Mouse (Mus musculus) 416B (cell line): ENCODE measurements around the gene B130006D01Rik.
"Not testable (repeated sequence)": the region's sequence is repeated elsewhere in the genome, so short reads cannot be mapped to it uniquely, and the experiment has no call there.

Source experiments
- DNase-seq: peaks from one replicate; pipeline ENCODE4 v3.0.0; 2011; ENCODE audit warnings: low read depth

B130006D01Rik gene

DNA sequence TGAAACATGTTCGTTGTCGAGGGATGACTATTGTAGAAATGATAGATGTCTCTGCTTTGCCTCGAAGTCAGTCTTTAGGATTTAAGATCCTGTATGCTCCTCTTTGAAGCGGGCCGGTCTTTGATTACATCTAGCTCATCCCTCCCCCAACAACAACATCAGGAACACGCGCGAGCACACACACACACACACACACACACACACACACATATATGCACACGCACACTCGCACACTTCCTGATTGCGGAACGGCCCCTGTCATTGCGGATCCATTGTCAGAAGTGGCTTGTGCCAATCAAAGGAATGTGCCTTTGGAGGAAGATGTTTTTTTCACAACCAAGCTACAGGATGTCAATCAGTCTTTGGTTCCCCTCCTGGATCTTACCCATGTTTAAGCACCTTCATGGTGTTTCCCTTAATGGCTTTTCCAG is 9.6 kb upstream of the B130006D01Rik start:
- peak; percentile 78 for DNase-seq

DNA sequence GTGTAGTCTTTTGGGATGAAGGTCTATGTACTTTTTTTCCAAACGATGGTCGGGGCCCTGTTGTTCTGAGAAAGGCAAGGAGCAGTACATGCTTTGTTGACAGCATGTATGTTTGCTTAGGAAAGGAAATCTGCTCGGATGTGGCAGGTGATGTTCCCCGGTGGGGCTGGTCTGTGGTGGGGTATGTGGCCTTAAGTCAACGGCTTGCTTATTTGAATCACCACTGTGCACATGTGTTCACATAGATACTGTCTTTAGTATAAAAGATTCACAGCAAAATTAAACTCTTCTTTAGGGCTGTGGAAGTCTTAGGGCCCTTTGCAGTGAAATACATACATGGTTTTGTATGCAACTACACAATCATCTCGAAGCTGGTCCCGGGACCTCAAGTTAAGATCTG is 9.0 kb upstream of the B130006D01Rik start:
- DNase-seq = peak; percentile 74

DNA sequence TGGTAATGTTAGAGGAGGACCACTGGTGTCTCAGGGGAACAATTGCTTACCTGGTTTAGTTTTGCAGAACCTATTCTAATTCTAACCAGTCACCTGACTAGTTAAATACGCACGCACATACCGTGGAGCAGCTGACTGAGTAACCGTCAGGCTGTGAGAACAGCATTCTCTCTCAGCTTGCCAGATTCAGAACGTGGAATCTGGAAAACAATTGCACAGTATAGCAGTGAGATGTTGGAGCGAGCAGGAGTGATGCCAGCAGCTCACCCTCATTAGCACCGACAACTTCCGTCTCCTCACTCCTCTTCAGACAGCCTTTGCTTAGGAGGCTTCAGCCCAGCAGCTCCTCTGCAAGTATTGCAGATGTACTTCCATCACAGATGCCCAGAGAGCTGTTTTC is 7.3 kb upstream of the B130006D01Rik start:
- no peak for DNase-seq

DNA sequence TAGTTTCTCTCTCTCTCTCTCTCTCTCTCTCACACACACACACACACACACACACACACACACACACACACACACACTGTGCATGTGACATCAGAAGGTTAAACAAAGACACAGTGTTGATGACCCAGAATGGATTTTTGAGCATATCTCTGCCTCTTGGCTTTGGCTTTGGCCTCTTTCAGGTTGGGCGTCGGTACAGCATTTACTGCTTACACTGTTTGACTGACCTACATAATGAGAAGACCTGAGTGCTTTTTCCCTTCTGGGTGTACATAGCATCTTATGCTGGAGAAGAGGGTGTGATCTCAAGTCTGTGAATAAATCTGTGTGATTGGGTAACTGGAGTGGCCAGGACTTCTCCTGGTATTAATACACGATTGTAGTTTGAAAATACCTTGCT is 4.0 kb upstream of the B130006D01Rik start:
- DNase-seq = no peak

DNA sequence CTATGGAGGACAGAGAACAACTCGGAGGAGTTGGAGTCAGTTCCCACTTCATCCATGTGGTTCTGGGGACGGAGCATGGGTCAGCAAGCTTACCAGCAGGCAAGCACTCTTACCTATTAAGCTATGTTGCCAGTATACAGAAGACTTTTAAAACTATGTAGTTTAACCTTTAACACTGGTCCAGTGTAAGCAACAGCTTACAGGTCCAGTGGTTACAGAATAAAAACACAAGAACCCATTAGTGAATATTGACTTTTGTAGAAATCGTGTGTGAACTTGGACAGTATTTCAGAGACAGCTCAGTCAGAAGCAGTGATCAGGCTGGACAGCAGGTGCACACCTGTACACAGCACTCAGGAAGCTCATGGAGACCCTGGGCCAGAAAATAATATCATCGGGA is 1.1 kb downstream of the B130006D01Rik start:
- no peak for DNase-seq

DNA sequence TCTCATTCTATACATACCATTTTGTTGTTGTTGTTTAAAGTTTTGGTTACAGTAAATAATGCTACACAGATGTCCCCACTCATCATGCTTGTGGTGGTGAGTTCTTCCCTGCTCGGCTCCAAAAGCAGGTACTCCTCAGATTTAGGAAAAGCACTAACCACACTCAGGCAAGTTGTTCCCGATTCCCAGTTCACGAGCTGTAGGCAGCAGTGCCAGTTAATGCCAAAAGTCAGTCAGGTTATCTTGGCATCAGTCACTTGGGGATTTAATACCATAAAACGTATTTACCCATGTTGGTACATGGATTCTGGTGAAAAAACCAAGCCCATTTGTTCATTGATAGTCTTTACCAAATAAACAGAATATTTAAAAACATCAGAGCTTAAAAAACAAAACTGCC is 2.8 kb downstream of the B130006D01Rik start:
- DNase-seq = no peak

DNA sequence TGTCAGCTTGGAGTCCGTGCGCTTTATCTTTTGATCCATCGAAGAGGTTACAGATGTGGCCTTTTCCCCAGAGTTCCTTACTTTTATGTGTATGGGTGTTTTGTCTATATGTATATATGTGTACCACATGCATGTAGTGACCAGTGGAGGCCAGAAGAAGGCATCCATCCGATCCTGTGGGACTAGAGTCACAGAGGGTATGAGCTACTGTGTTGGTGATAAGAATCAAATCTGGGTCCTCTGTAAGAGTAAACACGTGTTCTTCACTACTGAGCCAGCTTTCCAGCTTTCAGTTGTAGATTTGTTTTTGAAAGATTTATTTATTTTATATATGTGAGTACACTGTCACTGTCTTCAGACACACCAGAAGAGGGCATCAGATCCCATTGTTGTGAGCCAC is 4.6 kb downstream of the B130006D01Rik start:
- no peak for DNase-seq

DNA sequence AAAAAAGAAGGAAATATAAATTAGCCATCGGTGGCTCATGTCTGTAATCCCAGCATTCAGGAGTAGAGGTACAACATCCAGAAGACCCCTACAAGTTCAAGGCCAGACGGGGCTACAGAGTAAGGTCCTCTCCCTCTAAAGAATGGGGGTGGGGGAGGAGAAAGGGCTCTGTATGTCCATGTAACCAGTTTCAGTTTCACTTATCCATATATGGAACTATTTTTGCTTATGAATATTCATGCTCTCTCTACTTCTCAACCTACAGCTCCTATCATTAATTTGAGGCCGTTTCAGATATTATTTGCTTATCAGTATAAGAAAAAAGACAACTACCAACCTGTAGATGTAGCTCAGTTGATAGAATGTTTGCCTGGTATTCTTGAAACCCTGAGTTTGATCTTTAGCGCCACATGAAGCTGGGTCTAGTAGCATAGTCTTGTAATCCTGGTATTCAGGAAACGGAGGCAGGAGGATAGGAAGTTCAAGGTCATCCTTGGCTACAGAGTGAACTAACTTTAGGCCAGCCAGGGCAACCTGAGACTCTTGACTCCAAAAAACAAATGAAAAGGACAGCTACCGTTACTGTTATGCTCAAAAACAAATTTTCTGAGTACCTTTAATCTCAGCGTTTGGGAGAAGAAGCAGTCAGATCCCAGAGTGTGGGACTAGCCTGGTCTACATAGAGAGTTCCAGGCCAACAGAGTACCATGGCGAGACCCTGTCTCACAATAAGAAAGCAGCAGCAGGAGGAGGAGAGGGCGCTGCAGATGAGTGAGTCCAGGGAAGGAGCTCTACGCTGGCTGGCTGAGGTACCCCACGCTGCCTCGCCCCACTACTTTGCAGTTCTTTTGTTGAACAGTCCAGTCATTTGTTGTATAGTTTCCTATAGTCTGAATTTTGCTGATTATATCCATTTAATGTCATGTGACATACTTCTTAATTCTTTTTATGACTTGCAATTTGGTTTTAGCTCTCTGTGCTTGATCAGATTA is 5.8 kb downstream of the B130006D01Rik start:
- peak; percentile 88 for DNase-seq

DNA sequence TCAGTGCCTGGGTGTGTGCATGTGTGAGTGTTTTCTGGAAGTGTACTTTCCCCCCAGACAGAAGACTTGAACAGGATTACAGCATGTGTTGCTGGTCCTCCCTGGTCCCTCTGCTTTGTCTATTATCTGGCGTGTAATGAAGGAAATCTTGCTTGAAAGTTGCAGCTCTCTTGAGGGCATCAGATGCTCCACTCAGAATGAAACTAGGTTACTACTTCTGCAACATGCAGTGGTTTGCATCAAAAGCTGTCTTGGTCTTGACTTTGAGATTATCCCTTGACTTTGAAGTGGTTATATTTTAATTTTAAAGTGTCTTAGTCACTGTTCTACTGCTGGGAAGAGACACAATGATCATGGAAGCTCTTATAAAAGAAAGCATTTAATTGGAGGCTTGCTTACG is 11.1 kb downstream of the B130006D01Rik start:
- DNase-seq = no peak

DNA sequence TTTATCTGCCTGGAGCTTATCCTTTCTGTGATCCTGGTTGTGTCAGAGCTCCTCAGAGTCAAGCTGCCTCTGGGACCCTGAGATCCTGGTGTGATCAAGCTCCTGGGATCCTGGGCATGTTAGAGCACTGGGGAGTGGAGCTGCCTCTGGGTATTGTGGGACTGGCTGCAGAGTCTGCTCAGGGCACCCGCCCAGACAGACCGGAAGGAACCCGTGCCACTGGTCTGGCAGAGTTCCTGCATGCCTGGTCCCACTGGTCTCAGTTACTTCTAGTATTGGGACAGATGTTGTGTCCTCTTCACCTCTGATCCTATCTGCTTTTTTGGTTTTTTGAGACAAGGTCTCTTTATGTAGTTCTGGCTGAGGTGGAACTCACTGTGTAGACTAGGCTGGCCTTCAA is 14.4 kb downstream of the B130006D01Rik start:
- peak; percentile 77 for DNase-seq

DNA sequence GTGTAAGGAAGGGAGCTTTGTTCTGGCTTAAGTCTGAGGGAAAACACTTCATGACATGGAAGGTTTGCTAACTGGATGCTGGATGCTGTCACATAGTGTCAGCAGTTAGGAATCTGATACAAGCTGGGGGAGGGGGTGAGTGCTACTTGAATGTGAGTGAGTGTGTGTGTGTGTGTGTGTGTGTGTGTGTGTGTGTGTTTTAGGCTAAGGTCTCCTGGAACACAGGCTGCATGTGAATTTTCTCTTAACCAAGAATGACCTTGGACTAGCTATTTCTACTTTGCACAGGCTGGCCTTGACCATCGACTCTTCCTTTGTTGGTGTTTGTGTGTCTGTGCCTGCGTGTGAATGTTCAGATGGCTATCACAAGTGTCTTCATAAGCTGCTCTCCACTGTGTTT is 21.1 kb downstream of the B130006D01Rik start:
- DNase-seq = peak; percentile 29

DNA sequence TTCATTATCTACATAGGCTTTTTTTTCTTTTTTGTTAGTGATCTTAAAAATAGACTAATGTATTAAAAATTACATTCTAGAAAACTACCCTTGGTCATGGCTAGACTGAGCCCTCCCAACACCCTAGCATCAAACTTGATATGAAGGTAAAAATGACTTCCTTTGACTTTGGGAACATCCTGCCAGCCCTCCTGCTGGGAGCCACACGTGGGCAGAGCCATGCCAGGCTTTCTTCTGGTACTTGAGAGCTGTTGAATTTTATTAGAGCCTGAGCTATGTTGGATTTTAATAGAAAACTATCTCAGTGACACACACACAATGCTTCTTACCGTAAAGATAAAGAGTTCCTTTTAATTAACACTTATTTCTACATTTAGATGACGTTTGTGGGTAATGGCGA is 23.4 kb downstream of the B130006D01Rik start:
- DNase-seq = no peak

DNA sequence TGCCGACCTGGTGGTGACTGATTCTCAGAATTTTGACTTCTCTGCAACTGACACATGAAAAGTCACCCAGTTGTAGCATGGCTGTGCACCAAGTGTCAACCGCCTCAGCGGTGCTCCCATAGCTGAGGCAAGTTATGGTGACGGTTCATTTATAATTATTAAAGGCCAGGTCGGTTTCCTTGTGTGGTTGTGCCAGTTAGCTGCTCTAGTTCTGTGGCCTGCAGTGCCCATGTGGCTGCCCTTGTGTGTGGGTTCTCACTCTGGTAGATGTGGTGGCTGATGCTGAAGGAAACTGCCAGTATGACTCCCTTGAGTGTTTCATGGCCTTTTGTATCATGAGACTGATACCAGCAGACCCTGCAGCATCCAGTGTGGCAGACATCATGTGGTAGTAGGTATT is 24.9 kb downstream of the B130006D01Rik start:
- DNase-seq = peak; percentile 41

DNA sequence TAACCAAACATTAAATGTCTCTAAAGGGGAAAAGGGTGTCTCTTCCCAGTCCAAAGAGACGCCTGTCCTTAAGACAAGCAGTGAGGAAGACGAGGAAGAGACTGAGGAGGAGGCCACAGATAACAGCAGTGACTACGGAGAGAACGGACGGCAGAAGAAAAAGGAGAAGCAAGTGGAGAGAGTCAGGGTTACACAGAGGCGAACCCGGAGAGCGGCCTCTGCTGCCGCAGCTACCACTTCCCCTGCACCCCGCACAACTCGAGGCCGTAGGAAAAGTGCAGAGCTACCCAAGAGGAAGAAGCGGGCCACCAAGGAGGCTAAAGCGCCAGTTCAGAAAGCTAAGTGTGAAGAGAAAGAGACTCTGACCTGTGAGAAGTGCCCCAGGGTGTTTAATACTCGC is 26.2 kb downstream of the B130006D01Rik start:
- no peak for DNase-seq

DNA sequence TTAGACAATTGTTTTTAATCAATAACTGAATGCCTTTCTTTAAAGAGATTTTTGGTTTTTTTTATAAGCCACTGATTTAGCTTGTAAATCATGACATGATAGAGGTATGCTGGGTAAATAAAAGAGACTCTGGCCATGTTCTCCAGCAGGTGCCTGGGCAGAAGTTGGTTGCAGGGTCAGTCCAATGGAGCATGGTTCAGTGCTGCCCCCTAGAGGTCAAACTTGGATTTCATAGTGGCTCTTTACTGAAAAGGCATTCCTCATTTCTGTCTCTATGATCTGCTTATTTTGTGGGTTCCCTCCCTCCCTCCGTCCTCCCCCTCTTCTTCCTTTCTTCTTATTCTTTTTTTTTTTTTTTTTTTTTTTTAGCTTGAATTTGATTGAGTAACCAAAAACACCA is 27.6 kb downstream of the B130006D01Rik start:
- DNase-seq = peak; percentile 82

DNA sequence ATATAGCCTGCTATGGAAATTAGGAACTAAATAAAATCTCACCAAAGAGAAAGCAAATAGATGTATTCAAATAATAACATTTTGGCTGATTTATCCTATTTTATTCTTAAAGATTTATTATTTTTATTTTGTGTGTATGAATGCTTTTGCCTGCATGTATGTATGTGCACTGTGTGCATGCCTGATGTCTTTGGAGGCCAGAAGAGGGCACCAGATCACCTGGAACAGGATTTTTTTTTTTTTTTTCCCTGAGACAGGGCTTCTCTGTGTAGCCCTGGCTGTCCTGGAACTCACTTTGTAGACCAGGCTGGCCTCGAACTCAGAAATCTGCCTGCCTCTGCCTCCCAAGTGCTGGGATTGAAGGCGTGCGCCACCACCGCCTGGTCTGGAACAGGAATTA is 31.8 kb downstream of the B130006D01Rik start:
- DNase-seq = not testable (repeated sequence)

DNA sequence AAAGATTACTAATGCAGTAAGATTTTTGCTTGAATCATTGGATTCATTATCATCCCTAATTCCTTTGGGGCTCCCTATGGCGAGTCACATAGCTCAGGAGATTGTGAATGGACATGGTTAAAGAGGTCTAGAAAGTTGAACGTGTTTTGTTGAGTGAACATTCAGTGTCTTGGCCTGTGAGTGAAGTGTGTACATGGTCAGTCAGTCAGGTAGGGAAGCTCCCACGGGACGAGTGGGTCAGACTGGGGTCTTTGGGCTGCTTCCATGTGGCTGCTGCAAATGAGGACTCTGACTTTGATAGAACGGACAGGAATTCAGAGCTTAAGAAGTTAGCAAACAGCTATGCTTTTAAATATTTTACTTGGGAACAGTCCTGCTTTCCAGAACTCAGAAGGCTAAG is 37.1 kb downstream of the B130006D01Rik start:
- DNase-seq = no peak

DNA sequence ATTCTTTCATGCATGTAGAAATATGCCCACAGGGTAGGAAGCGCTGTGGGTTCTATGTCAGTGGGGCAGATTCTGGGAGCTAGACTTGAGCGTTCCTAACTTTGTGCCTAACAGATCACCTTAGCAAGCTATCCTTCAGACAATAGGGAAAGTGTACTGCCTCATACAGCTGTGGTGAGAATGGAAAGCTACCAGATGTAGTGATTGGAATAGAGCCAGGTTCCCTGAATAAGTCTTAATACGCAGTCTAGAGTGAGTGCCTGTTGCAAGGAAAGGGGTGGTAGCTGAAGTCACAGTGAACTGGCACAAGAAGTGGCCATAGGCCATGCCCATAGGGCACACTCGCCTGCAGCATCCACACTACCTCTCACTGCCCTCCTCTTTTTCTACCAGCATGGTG is 39.6 kb downstream of the B130006D01Rik start:
- DNase-seq = no peak

DNA sequence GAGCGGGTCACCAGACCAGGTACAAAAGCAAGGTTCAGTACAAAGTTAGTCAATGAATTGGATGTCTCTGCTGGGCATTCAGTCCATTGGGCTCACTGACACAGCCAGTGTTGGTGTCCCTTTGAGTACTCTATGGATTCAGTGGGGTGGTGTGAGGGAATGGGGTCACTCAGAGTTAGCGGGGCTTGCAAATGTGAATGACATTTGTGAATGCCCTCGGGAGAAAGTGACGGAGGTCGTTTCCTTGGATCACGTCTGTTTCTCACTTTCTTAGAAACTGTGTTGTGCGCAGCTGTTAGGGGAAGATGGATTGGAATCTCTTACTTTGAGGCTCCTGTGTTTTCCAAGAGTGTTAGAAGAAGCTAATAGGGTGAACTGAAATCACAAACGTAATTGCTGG is 41.4 kb downstream of the B130006D01Rik start:
- no peak for DNase-seq

DNA sequence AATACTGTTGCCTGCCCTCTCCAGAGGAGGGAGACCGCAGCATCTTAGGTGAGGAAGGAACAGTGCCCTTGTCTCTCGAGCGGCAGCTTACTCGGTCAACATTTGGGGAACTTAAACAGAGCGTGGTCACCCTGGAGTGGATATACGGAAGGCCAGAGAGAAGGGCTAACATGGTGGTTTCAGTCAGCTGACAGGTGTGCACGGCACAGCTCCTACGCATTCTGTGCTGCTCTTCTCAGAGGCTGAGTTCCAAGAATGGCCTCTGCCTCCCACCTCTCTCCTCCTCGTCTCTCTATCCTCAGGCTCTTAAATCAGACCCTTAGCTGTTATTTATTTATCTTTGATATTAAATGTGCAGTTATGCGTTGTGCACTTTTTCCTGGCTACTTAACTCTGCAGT is 41.9 kb downstream of the B130006D01Rik start:
- no peak for DNase-seq

DNA sequence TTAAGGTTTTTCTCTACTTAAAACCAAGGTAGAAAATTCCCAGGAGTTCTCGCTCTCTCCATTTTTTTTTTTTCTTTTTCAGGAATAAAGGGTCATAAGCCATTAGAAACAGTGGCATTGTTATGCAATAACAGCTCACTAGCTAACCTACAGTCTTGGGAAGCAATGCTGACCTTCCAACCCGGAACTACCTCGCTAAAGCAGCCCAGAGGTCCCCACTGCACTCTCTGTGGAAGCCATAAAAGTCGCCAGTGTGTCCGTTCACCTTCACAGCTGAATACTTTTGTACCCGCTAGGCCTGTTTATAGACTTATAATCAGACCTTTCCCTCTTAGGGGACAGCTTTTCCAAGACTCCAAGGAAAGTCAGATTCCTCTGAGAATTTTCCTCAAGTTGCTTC is 44.9 kb downstream of the B130006D01Rik start:
- no peak for DNase-seq

DNA sequence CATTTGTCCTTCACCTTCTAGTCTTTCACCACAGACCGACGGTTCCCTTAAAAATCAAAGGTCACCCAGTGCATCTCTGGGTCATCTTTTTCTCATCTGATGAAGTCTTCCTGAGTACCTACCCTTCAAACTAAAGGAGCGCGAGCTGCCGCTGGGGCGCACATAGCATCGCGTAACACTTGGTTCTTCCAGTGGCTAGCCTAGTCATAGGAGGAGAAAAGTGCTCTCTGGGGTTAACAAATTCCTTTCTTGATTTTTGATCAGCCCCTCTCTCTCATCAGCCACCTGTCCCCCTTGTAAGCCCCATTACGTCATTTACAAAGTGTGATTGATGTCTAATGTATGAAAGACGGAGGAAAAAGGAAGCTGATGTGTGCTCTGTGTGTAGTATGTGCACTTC is 45.8 kb downstream of the B130006D01Rik start:
- no peak for DNase-seq

DNA sequence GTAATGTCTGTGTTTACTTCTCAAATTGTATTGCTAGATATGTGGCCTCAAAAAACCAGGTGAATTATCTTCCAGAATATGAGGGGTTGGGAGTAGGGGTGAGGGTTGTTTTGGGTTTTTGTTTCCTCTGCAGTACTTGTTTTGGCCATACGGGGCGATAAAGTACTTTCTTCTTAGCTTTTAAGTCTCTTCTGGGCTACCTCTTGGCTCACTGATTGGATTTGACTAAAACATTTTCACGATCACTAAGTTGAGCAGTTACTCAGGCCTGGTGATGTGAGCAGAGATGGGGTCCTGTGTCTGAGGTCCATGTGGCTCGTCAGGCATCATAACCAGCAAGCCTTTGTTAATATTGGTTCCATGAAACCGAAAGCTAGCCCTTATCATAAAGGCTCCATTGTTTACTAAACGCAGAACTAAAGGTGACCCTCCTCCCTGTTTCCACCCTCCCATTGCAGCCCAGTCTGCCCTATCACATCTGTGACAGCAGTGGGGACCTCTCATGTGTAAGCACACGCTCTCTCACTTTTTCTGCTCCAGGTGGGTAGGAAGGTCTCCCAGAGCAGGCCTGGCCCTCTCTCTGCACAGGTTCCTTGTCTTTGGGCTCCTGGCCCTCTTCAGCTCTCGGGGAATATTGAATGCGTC is 47.5 kb downstream of the B130006D01Rik start:
- peak; percentile 57 for DNase-seq
